Mouse (Mus musculus) ES-E14 (cell line): Measurements from ENCODE around the gene F2rl1.

Experiments used
- CHD2 ChIP-seq: IDR thresholded peaks from 2 replicates; pipeline ENCODE4 v1.6.1; 2014; ENCODE audit warnings: mild to moderate bottlenecking, low read depth, low read length, inconsistent platforms
- HCFC1 ChIP-seq: IDR thresholded peaks from 2 replicates; pipeline ENCODE4 v1.6.1; 2012; ENCODE audit warnings: low read length, inconsistent platforms, borderline replicate concordance; ENCODE audit not compliant: insufficient read depth
- MAFK ChIP-seq: IDR thresholded peaks from 2 replicates; pipeline ENCODE4 v1.6.1; 2014; ENCODE audit warnings: mild to moderate bottlenecking, low read depth, low read length, inconsistent platforms; ENCODE audit not compliant: insufficient read depth
- ZC3H11A ChIP-seq: IDR thresholded peaks from 2 replicates; pipeline ENCODE4 v1.6.1; 2012; ENCODE audit warnings: low read depth, mild to moderate bottlenecking, inconsistent platforms, low read length, borderline replicate concordance
- ZNF384 ChIP-seq: IDR thresholded peaks from 2 replicates; pipeline ENCODE4 v1.6.1; 2012; ENCODE audit warnings: low read depth, low read length, inconsistent platforms

DNA sequence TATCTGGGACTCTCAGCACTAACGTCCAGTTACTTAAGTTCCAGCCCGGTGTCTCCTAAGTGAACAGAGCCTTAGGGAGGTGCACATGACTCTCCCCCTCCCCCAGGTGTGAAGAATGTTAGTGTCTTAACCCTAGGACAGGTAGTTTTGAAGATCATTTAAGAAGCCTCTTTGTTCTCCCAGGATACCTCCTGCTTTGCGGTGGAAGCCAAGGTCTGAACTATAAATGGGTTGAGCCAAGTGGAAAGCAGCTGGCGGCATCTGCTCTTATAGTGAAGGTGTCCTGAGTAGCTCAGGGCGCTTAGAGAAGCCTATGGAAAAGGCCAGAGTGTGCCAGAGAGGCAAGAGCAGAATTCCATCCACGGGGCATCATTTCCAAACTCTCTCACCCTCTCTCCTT lies 10.0 kb upstream of the F2rl1 start:
- TF ChIP-seq HCFC1 = no peak
- 0 out of 2 replicates have a peak, but pooled peaks have one; percentile 12 for TF ChIP-seq CHD2
- no peak for TF ChIP-seq ZNF384
- no peak for TF ChIP-seq ZC3H11A
- no peak for TF ChIP-seq MAFK
